Mouse (Mus musculus) megakaryocyte, embryonic 14.5 days (primary cell): ENCODE measurements at regions not wholly inside any gene's neighbourhood (a gene's known extent, or its start where the extent isn't known, plus 50 kb on each side); places are given as distances from the start of the nearest gene placed in this dataset.

Source experiments
- H3K27me3 ChIP-seq: replicated peaks from 2 replicates; pipeline ENCODE3; 2012; ENCODE audit warnings: inconsistent platforms
- H3K36me3 ChIP-seq: replicated peaks from 2 replicates; pipeline ENCODE3; 2012; ENCODE audit warnings: low read length, inconsistent platforms, mixed read lengths
- H3K4me1 ChIP-seq: 2 replicates; pipeline ENCODE4 v1.6.1; 2012; ENCODE audit warnings: inconsistent platforms
- H3K4me3 ChIP-seq: replicated peaks from 2 replicates; pipeline ENCODE3; 2012; ENCODE audit warnings: moderate library complexity, mild to moderate bottlenecking, inconsistent platforms
- H3K9me3 ChIP-seq: 2 replicates; pipeline ENCODE4 v1.6.1; 2012; ENCODE audit warnings: inconsistent platforms
- FLI1 ChIP-seq: IDR thresholded peaks from 2 replicates; pipeline ENCODE4 v1.6.1; 2012; ENCODE audit warnings: low read length, inconsistent platforms, mixed read lengths
- GATA1 ChIP-seq: IDR thresholded peaks from 3 replicates; pipeline ENCODE4 v1.6.1; 2012; ENCODE audit warnings: mixed read lengths, low read length, inconsistent platforms, borderline replicate concordance

DNA sequence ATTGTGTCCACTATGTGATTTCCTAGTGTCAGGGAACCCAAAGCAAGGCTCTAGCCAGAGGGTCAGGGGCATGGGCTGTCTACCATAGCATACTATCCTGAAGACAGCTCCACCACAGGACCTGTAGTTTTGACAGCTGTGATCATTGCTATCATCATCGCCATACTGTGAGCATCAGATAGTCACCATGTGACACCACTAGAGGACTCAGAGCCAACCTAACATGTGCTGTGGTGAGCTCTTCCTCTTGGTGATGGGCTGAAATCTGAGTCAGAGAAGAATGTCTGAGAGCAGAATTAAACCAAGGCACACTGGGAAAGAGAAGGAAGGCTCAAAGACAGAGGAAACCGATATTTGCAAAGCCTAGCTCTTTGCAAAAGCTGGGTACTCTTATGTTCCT lies 184.9 kb downstream of the Pdcd6ip start:
- H3K27me3 ChIP-seq, result no peaks in the 10 kb centered on the region
- no peak overlapping the region for H3K4me3 ChIP-seq
- no peaks in the 10 kb centered on the region for H3K4me1 ChIP-seq
- no peak for TF ChIP-seq FLI1
- no peak for TF ChIP-seq GATA1
- H3K9me3 ChIP-seq, result peaks cover 13% of the 10 kb centered on the region
- no peaks in the 10 kb centered on the region for H3K36me3 ChIP-seq

DNA sequence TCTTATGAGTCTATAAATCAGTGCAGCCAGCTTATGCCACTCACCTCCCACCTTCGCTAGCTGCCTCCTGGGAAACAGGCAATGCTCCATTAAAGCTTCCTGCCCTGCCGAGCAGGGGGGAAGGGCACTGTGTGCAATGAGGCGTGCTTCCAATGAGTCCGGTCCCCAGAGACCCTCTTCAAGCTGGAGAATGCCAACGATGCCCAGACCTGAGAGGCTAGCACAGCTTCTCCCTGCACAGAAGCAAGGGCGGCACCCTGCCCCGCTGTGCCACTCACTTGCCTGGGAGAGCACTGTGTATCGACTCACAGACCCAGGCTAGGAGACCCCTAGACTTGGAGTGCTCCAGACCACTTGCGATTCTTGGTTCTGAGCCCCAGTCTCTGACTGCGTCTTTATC lies 188.3 kb downstream of the Pdcd6ip start:
- Histone ChIP-seq H3K9me3 (peaks cover 31% of the 10 kb centered on the region), H3K4me3 (no peak overlapping the region), H3K4me1 (no peaks in the 10 kb centered on the region), H3K36me3 (no peaks in the 10 kb centered on the region), H3K27me3 (no peaks in the 10 kb centered on the region)
- TF ChIP-seq GATA1 (no peak), FLI1 (no peak)

DNA sequence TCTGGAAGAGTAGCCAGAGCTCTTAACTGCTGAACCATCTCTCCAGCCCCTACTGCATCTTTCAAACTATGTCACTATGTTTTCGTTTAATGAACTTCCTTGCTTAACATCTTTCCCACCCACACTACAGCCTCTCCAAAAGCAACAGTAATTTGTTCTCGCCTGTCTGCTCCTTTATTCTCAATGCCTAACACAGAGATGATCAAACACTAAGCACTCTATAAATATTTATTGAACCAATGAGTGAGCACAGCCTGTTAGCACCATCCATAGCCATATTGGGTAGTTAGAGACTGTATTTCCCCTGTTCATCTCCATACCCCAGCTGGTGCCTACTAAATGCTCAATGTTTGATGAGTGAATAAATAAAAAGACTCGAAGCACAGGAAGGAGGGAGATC lies 189.6 kb downstream of the Pdcd6ip start:
- H3K4me1 ChIP-seq, result no peaks in the 10 kb centered on the region
- H3K4me3 ChIP-seq, result no peak overlapping the region
- no peak for TF ChIP-seq FLI1
- no peak for TF ChIP-seq GATA1
- H3K27me3 ChIP-seq, result no peaks in the 10 kb centered on the region
- H3K9me3 ChIP-seq, result peaks cover 31% of the 10 kb centered on the region
- no peaks in the 10 kb centered on the region for H3K36me3 ChIP-seq

DNA sequence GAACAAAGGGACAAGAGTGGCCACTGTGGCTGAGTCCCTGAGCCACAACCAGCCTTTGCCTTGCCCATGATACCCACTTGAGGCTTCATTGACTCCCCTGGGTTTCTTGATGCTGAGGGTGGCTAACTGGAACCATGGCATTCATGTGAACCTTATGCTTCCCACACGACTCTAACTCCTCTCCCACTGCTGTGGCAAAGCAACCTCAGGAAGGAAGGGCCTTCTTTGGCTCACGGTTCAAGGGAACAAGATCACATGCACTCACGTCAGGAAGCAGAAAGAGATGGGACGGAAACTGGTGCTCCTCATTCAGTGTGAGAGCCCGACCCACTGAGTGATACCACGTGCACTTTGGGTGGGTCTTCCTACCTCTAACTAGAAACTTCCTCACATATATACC lies 190.3 kb downstream of the Pdcd6ip start:
- H3K27me3 ChIP-seq, result no peaks in the 10 kb centered on the region
- no peaks in the 10 kb centered on the region for H3K36me3 ChIP-seq
- no peak overlapping the region for H3K4me3 ChIP-seq
- peaks cover 34% of the 10 kb centered on the region for H3K9me3 ChIP-seq
- no peaks in the 10 kb centered on the region for H3K4me1 ChIP-seq
- TF ChIP-seq GATA1, result no peak
- TF ChIP-seq FLI1, result no peak

DNA sequence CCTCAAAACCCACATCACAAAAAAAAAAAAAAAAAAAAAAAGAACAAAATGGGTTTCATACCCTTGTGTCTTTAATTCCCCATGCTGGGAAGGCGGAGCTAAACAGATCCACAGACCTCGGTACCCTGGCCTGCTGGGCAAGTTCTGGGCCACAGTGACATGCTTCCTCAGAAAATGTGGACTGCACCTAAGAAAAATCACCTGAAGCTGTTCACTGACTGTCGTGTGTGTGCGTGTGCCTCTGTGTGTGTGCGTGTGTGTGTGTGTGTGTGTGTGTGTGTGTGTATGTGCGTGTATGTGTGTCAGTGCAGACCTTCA lies 192.4 kb downstream of the Pdcd6ip start:
- no peak for TF ChIP-seq GATA1
- no peak for TF ChIP-seq FLI1
- H3K4me1 ChIP-seq, result no peaks in the 10 kb centered on the region
- no peaks in the 10 kb centered on the region for H3K36me3 ChIP-seq

DNA sequence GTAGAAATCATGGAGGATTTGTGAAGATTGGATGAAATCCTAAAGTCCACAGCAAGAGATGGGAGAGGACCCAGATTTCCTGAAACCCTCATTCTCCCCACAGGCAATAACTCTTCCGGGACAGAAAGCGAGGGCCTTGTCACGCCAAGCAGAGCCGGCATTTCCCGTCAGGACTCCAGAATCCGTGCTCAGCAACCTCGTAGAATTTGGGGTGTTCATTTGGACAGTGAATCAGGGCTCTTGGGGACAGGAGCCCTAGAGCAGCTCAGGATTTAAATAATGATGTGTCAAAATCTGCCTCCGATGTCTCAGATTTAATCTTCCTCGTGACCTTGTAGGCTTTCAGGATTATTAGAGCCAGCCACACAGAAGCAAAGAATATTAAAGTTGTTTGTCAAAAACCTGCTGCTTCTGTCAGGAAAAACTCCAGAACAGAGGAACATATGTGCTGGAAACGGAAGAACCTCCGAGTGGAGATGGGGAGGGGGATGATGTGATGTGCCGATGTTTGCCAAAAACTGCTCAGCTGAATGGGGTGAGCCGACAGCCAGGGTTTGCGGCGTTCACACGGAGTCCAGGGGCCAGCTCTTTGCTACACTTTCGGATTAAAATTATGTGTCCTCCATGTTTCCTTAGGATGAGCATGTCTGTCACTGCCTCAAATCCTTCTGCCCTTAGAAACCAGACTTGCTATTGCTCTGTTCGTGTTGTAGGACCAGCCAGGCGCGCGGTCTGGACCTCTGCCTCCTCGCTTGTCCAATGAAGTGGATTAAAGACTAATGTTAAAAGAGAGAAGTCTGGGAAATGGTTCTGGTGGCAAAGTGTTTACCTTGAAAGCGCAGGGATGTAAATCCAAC lies 193.0 kb downstream of the Pdcd6ip start:
- TF ChIP-seq FLI1 (no peak), GATA1 (no peak)
- Histone ChIP-seq H3K9me3 (peaks cover 35% of the 10 kb centered on the region), H3K27me3 (no peaks in the 10 kb centered on the region), H3K4me1 (no peaks in the 10 kb centered on the region), H3K4me3 (no peak overlapping the region), H3K36me3 (no peaks in the 10 kb centered on the region)

More for the DNA sequence above, 192.4 kb downstream of the Pdcd6ip start:
- no peak overlapping the region for H3K4me3 ChIP-seq
- H3K9me3 ChIP-seq, result peaks cover 37% of the 10 kb centered on the region
- H3K27me3 ChIP-seq, result no peaks in the 10 kb centered on the region

DNA sequence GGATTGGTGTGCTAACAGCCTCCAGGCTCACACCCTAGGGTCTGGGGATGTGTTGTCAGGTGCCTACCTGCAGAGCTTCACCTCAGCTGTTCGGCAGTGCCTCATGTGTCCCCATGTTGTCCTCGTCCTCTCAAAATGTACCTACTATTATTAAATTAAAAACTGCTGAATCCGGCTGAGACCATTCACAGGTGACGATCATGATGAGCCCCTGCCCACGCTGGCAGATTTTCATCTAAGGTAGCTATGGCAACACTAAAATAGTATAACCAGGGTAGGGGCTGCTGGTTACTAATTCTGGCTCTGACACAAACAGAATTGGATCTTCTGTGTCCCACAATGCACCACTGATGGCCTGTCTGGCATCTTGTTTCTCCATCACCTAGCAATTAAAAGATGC lies 196.8 kb downstream of the Pdcd6ip start:
- H3K4me1 ChIP-seq, result no peaks in the 10 kb centered on the region
- H3K36me3 ChIP-seq, result no peaks in the 10 kb centered on the region
- TF ChIP-seq GATA1, result no peak
- TF ChIP-seq FLI1, result no peak
- H3K27me3 ChIP-seq, result no peaks in the 10 kb centered on the region
- H3K9me3 ChIP-seq, result peaks cover 29% of the 10 kb centered on the region
- no peak overlapping the region for H3K4me3 ChIP-seq

DNA sequence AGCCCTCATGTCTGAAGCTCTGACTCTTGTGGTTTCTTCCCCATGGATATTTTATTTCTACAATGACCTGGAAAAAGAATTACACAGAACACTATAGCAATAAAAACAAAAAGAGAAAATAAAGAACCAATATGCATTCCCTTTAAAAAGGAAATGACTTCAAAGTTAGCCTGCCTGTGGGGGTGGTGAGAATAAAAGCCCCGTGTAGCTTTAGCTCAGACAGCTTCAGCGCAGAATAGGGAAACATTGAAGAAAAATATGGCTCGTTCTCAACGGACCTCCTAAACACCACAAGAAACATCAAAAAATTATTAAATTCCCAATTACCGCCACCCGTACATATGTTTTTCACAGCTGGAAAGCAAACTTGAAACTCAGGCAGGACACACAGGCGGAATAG lies 198.7 kb downstream of the Pdcd6ip start:
- no peak for TF ChIP-seq FLI1
- TF ChIP-seq GATA1, result no peak

DNA sequence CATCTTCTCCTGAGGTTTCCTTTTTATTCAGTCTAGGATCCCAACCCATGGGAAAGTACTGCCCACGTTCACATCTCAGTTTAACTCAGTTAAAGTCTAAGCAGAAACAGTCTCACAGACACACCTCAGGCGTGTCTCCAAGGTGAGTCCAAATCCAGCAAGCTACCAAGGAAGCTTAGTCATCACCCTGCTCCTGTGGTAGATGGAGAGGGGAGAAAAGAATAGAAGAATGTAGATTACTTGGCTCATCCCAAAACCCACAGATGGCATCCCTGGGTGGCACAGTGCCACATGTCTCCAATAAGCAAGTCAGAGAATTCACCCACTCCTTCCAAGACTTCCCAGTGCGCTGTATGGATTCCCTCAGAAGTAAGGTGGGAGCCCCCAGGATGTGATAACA lies 199.2 kb downstream of the Pdcd6ip start:
- no peaks in the 10 kb centered on the region for H3K27me3 ChIP-seq
- peaks cover 31% of the 10 kb centered on the region for H3K9me3 ChIP-seq
- no peaks in the 10 kb centered on the region for H3K4me1 ChIP-seq
- TF ChIP-seq GATA1 (no peak), FLI1 (no peak)
- H3K36me3 ChIP-seq, result no peaks in the 10 kb centered on the region
- no peak overlapping the region for H3K4me3 ChIP-seq

More for the DNA sequence above, 198.7 kb downstream of the Pdcd6ip start:
- Histone ChIP-seq H3K4me1 (no peaks in the 10 kb centered on the region), H3K9me3 (peaks cover 31% of the 10 kb centered on the region), H3K4me3 (no peak overlapping the region), H3K27me3 (no peaks in the 10 kb centered on the region), H3K36me3 (no peaks in the 10 kb centered on the region)

DNA sequence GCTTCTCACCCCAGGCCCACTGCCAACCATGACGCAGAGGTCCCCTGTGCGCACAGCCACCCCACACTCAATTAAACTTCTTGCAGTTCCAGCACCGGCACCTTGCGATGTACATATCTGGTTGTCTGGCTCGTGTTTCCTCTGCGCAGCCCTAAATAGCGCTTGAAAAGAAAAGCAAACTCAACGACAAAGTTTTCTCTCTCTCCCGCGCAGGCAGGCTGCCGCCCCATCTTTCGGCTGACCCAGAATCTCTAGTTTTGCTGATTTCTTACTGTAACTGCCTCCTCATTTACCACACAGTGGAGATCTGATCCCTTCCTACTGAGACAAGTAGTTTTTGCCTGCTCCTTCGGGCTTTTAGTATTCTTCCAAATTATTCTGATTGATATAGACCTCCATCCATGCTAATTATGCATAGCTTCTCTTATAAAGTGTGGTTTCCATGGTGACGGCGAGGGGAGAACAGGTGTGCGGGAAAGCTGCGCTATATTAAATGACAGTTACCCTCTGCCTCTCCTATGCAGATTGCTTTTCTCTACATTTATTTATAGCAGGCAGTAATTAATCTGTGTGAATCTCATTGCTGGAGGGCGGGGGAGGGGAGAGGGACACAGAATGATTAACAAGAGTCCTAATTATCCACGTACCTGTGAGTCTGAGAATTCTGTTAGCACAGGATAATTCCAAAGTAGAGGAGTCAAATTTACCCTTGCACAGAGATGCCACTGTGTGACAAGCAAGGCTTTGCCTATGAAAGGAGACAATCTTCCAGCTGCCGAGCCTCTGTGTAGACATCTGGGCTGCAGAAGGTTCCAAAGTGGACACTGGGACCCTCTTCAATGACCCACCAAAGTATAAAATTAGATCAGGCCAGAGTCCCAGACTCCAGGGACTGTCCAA lies 200.2 kb downstream of the Pdcd6ip start:
- Histone ChIP-seq H3K4me1 (no peaks in the 10 kb centered on the region), H3K9me3 (peaks cover 29% of the 10 kb centered on the region), H3K4me3 (no peak overlapping the region), H3K36me3 (no peaks in the 10 kb centered on the region), H3K27me3 (no peaks in the 10 kb centered on the region)
- TF ChIP-seq GATA1, result no peak
